ENCODE assay signal across 10 mouse cellular contexts in the genomic region with DNA sequence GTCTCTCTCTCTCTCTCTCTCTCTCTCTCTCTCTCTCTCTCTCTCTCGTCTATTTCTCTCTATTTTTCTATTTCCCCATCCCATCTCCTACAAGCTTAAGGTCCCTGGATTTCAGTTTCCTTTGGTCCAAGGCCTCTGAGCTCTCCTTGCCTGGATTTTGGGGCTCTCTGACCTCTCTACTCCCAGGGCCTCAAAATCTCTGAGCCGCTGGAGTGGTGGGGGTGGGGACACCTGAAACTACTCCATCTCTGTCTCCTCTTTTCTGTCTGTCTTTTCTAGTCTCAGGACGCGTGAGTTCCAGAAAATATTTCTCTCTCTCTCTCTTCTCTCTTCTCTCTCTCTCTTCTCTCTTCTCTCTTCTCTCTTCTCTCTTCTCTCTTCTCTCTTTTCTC. TPM values are rescaled to one million over a fixed set of nuclear protein-coding genes. Genes with fewer than 3 reads are reported as not detected.
DNase-seq lines count a peak whose midpoint lies in the region; ATAC-seq and TF ChIP-seq lines count a peak whose summit lies in the region.
"Had no signal": no experiment of that assay in that cellular context is flagged by ENCODE, and none has a peak within 500 bp of the region (broad histone marks: within the 10 kb centered on the region; RNA-seq: fewer than 3 reads in every experiment).

No protein-coding gene starts in this region.

- H3K9ac ChIP-seq in intestine, postnatal 0 days (ENCODE audit: low read depth, low read length), result no peak overlapping the region
- peak overlapping the region; percentile 60 for H3K9ac ChIP-seq in neural tube, embryonic 15.5 days (replicated peaks)
- H3K9ac ChIP-seq: liver, embryonic 14.5 days had no signal

- TF ChIP-seq POLR2A in embryonic fibroblast, embryonic 13.5 days (IDR thresholded peaks at IDR 0.05; ENCODE audit: low read depth, low read length), result no peak

- peaks cover 39% of the 10 kb centered on the region for H3K27me3 ChIP-seq in intestine, postnatal 0 days (replicated peaks; ENCODE audit: control insufficient read depth, insufficient read depth, low read length)
- H3K27me3 ChIP-seq in neural tube, embryonic 15.5 days (replicated peaks), result peaks cover 10% of the 10 kb centered on the region

- peak overlapping the region; percentile 59 for H3K4me2 ChIP-seq in intestine, postnatal 0 days (replicated peaks; ENCODE audit: low read depth)
- peak overlapping the region; percentile 79 for H3K4me2 ChIP-seq in neural tube, embryonic 15.5 days

- no peaks in the 10 kb centered on the region for H3K9me3 ChIP-seq in intestine, postnatal 0 days (ENCODE audit: control insufficient read depth)
- no peaks in the 10 kb centered on the region for H3K9me3 ChIP-seq in neural tube, embryonic 15.5 days (replicated peaks)

- no peak for ATAC-seq in intestine, postnatal 0 days
- peak; percentile 23 for ATAC-seq in neural tube, embryonic 15.5 days (ENCODE audit: low FRiP score)
- ATAC-seq in megakaryocyte progenitor cell, adult 5-6 weeks (replicated peaks; ENCODE audit: poor library complexity), result no peak

- peak overlapping the region; percentile 84 for H3K27ac ChIP-seq in layer of hippocampus, adult 2 months
- no peak overlapping the region; the same call in 1 of the 2 replicates for H3K27ac ChIP-seq in embryonic fibroblast, embryonic 13.5 days (ENCODE audit: insufficient read depth, low read length)
- no peak overlapping the region; the same call in 1 of the 2 replicates for H3K27ac ChIP-seq in intestine, postnatal 0 days (ENCODE audit: low read depth, low read length)
- peak overlapping the region; percentile 88 for H3K27ac ChIP-seq in neural tube, embryonic 15.5 days (replicated peaks)
- H3K27ac ChIP-seq: liver, embryonic 14.5 days had no signal

- no peak for TF ChIP-seq CTCF in layer of hippocampus, adult 2 months (conservative IDR thresholded peaks at IDR 0.05)
- TF ChIP-seq CTCF in embryonic fibroblast, embryonic 13.5 days (IDR thresholded peaks at IDR 0.05; ENCODE audit: borderline replicate concordance, insufficient read depth, low read length), result no peak
- TF ChIP-seq CTCF in intestine, postnatal 0 days (IDR thresholded peaks at IDR 0.05; ENCODE audit: low read depth), result no peak

- H3K4me1 ChIP-seq in embryonic fibroblast, embryonic 13.5 days (ENCODE audit: control insufficient read depth, insufficient read depth, low read length), result no peaks in the 10 kb centered on the region
- H3K4me1 ChIP-seq in intestine, postnatal 0 days (replicated peaks; ENCODE audit: control insufficient read depth, insufficient read depth, low read length), result 0 out of 2 replicates have a peak, but pooled peaks cover 4% of the 10 kb centered on the region
- peaks cover 27% of the 10 kb centered on the region for H3K4me1 ChIP-seq in neural tube, embryonic 15.5 days

- DNase-seq in layer of hippocampus, adult 2 months (ENCODE audit: low spot score in 2 of 2), result no peak
- DNase-seq in layer of hippocampus, postnatal 10 days (ENCODE audit: low spot score in 2 of 2), result no peak
- DNase-seq in c-Kit-positive CD71-positive TER-119-positive erythroid progenitor cells, embryonic 14.5 days (ENCODE audit: low spot score), result no peak
- DNase-seq in embryo, embryonic 9.5 days (ENCODE audit: extremely low spot score), result no peak

- peak overlapping the region; percentile 80 for H3K4me3 ChIP-seq in layer of hippocampus, adult 2 months
- peak overlapping the region; percentile 27 for H3K4me3 ChIP-seq in embryonic fibroblast, embryonic 13.5 days (ENCODE audit: insufficient read depth, low read length)
- peak overlapping the region; percentile 45 for H3K4me3 ChIP-seq in intestine, postnatal 0 days (ENCODE audit: low read depth, low read length)
- H3K4me3 ChIP-seq in neural tube, embryonic 15.5 days (replicated peaks), result peak overlapping the region; percentile 59
- H3K4me3 ChIP-seq: erythroblast, embryonic 14.5 days had no signal

- no peaks in the 10 kb centered on the region for H3K36me3 ChIP-seq in intestine, postnatal 0 days (ENCODE audit: control insufficient read depth, insufficient read depth)
- peaks cover 3% of the 10 kb centered on the region; the same call in 1 of the 2 replicates for H3K36me3 ChIP-seq in neural tube, embryonic 15.5 days

- WGBS in intestine, postnatal 0 days, result 2% methylated on average over 4 of the region's 4 CpGs
- WGBS in neural tube, embryonic 15.5 days, result 0% methylated on average over 4 of the region's 4 CpGs

RNA-seq across cellular contexts. Expression of a gene that starts 0.5 kb away (rescaled TPM):
- 100 to 1,000 TPM; 128 to 138 TPM for total RNA-seq in layer of hippocampus, adult 2 months (2021)
- 100 to 1,000 TPM; 114 to 119 TPM for total RNA-seq in layer of hippocampus, postnatal 10 days (2021)
- polyA plus RNA-seq in embryonic fibroblast, embryonic 13.5 days (2011; ENCODE audit: insufficient read length, low read depth, missing spikeins), result 62.4 and 63.7 TPM in 2 replicates
- polyA plus RNA-seq in intestine, postnatal 0 days (2015; fragmentation: Nextera tagmentation; extraction: Ambion mirVana), result 0.63 and 0.86 TPM in 2 replicates
- 3.4 and 4.1 TPM in 2 replicates for polyA plus RNA-seq in neural tube, embryonic 15.5 days (2015; fragmentation: Nextera tagmentation; extraction: Ambion mirVana)
- total RNA-seq in megakaryocyte progenitor cell, adult 5-6 weeks (2015), result not detected in 2 replicates
- total RNA-seq in megakaryocyte progenitor cell, adult 5-6 weeks (2017), result not detected in 2 replicates
- polyA plus RNA-seq: erythroblast, embryonic 14.5 days had no signal

RNA-seq across cellular contexts. Expression of a gene that starts 43.2 kb away (rescaled TPM):
- 100 to 1,000 TPM; 518 to 547 TPM for total RNA-seq in layer of hippocampus, adult 2 months (2021)
- 100 to 1,000 TPM; 448 to 472 TPM for total RNA-seq in layer of hippocampus, postnatal 10 days (2021)
- 0.60 and 0.89 TPM in 2 replicates for polyA plus RNA-seq in embryonic fibroblast, embryonic 13.5 days (2011; ENCODE audit: insufficient read length, low read depth, missing spikeins)
- polyA plus RNA-seq in intestine, postnatal 0 days (2015; fragmentation: Nextera tagmentation; extraction: Ambion mirVana), result 0.10 and 0.57 TPM in 2 replicates
- 1.3 and 1.4 TPM in 2 replicates for polyA plus RNA-seq in neural tube, embryonic 15.5 days (2015; fragmentation: Nextera tagmentation; extraction: Ambion mirVana)
- total RNA-seq in megakaryocyte progenitor cell, adult 5-6 weeks (2015), result 0.10 and 0.32 TPM in 2 replicates
- not detected in 2 replicates for total RNA-seq in megakaryocyte progenitor cell, adult 5-6 weeks (2017)
- polyA plus RNA-seq: erythroblast, embryonic 14.5 days had no signal

RNA-seq across cellular contexts. Expression of a gene that starts 43.3 kb away (rescaled TPM):
- total RNA-seq in layer of hippocampus, adult 2 months (2021), result 10 to 100 TPM; 52.5 to 60.1 TPM
- total RNA-seq in layer of hippocampus, postnatal 10 days (2021), result 10 to 100 TPM; 89.7 to 91.6 TPM
- 469 and 684 TPM in 2 replicates for polyA plus RNA-seq in embryonic fibroblast, embryonic 13.5 days (2011; ENCODE audit: insufficient read length, low read depth, missing spikeins)
- polyA plus RNA-seq in intestine, postnatal 0 days (2015; fragmentation: Nextera tagmentation; extraction: Ambion mirVana), result 71.3 and 75.3 TPM in 2 replicates
- polyA plus RNA-seq in neural tube, embryonic 15.5 days (2015; fragmentation: Nextera tagmentation; extraction: Ambion mirVana), result 43.9 and 58.7 TPM in 2 replicates
- 12.8 and 13.8 TPM in 2 replicates for total RNA-seq in megakaryocyte progenitor cell, adult 5-6 weeks (2015)
- 3.2 and 3.7 TPM in 2 replicates for total RNA-seq in megakaryocyte progenitor cell, adult 5-6 weeks (2017)
- polyA plus RNA-seq: erythroblast, embryonic 14.5 days had no signal

RNA-seq across cellular contexts. Expression of a gene that starts 58.3 kb away (rescaled TPM):
- total RNA-seq in layer of hippocampus, adult 2 months (2021), result 100 to 1,000 TPM; 411 to 415 TPM
- 100 to 1,000 TPM; 294 to 302 TPM for total RNA-seq in layer of hippocampus, postnatal 10 days (2021)
- polyA plus RNA-seq in embryonic fibroblast, embryonic 13.5 days (2011; ENCODE audit: insufficient read length, low read depth, missing spikeins), result 3.7 and 4.1 TPM in 2 replicates
- 0.27 and 0.85 TPM in 2 replicates for polyA plus RNA-seq in intestine, postnatal 0 days (2015; fragmentation: Nextera tagmentation; extraction: Ambion mirVana)
- polyA plus RNA-seq in neural tube, embryonic 15.5 days (2015; fragmentation: Nextera tagmentation; extraction: Ambion mirVana), result 11.0 and 11.2 TPM in 2 replicates
- total RNA-seq in megakaryocyte progenitor cell, adult 5-6 weeks (2015), result not detected in 2 replicates
- total RNA-seq in megakaryocyte progenitor cell, adult 5-6 weeks (2017), result not detected in 2 replicates
- polyA plus RNA-seq: erythroblast, embryonic 14.5 days had no signal

Comparison
In these comparisons a context has a peak if more than half of its experiments do, and no peak if none do; other contexts are left out.
1. H3K27ac ChIP-seq: peak in layer of hippocampus, adult 2 months (single experiment) and neural tube, embryonic 15.5 days (single experiment); none in embryonic fibroblast, embryonic 13.5 days (single experiment) and intestine, postnatal 0 days (single experiment).
2. H3K4me3 ChIP-seq: peak in every context shown above with its lines; median percentile 80 in layer of hippocampus, adult 2 months; 59 in neural tube, embryonic 15.5 days; 45 in intestine, postnatal 0 days; 27 in embryonic fibroblast, embryonic 13.5 days.
3. RNA of a gene that starts 0.5 kb away (total RNA-seq): 128 to 138 TPM in layer of hippocampus, adult 2 months and 114 to 119 TPM in layer of hippocampus, postnatal 10 days; not detected in megakaryocyte progenitor cell, adult 5-6 weeks; every median in the first group is over 100 times any median in the second.
4. RNA of a gene that starts 43.2 kb away (total RNA-seq): 518 to 547 TPM in layer of hippocampus, adult 2 months and 448 to 472 TPM in layer of hippocampus, postnatal 10 days; 0.10 to 0.32 TPM in megakaryocyte progenitor cell, adult 5-6 weeks; every median in the first group is over 100 times any median in the second.